Mouse (Mus musculus) megakaryocyte progenitor cell, adult 5-6 weeks (primary cell): ENCODE data around the gene Hsd17b12. TPM values are rescaled to one million over a fixed set of nuclear protein-coding genes. Genes with fewer than 3 reads are reported as not detected.

Experiments
- ATAC-seq: replicated peaks from 2 replicates; pipeline ENCODE4 v1.8.0; 2016; ENCODE audit warnings: mild to moderate bottlenecking, moderate TSS enrichment, inconsistent platforms; ENCODE audit not compliant: poor library complexity
- total RNA-seq, 2 experiments: library from RNA; stranded (forward) in 1 of 2; stranded (reverse) in 1 of 2; fragments of 157-497, 149-512 nt in 1 of 2; fragments of 200-1000 nt in 1 of 2; gene quantifications; 2 replicates each; pipeline versions ENCODE4 v1.2.3 to v1.2.4; 2015 to 2017

Gene Hsd17b12
- total RNA-seq, 2 experiments from 2014 or later: 80.9 to 108 TPM

DNA sequence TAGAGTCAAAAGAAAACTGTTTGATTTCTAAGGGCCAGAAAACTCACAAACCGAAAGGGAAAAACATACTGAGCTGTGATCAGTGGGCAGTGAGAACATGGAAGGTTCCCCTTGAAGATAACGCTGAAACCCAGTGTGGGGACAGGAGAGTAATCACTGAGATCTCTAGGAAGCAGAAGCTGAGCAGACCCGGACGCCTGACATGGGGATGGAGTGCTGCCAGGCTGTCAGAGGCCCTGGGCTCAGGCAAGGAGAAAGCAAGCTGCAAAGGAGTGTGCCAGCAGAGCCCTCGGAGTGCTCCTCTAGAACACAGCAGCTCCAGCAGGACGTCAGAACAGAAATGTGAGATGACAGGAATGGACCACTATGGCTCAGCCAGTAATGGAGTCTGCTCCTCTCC is 133.1 kb downstream of the Hsd17b12 start:
- no peak for ATAC-seq

DNA sequence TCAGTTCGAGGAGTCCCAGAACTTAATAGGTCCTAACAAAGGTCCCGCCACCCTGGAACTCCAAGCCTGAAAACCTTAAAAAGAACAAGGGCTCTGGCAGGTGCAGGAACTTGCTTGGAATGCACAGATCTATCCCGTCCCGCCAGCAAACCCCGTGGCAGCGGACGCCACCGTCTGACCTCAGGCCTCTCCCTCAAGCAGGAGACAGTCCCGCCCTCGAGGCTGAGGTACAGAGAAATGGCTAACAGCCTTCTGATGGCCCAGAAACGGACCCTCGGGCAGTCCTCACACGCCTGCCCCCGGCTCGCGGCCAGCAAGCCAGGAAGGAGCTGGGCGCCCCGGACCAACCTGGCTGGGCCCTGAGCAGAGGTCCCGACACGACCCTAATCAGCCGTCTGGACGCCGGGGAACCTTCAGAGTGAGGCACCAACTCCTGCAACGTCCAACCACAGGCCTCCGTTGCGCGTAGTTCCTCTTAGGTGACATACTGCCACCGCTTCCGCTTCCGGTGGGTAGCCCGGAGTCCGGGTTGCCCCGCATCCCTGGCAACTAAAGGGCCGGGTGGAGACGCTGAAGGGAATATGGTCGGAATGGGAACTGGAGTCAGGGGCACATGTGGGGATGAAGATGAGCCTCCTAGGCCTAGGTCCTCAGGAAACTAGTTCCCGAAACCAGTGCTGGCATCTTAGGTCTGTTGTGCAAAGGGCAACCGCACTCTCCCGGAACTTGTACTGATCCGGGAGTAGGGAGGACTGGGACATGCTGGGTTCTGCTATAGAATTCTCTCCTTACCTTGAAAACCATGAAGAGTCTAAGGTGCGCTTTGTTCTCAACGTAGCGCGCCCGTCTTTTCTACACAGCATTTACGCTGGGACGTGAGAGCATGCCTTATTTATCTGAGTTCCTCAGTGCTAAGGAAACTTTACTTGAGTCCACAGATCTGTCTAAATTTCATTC is 147.2 kb downstream of the Hsd17b12 start, which contains the start of gene Alkbh3:
Alkbh3 (minus strand) TSS at position 473 of the 957 bp plus-strand sequence.
- peak; percentile 100 for ATAC-seq

DNA sequence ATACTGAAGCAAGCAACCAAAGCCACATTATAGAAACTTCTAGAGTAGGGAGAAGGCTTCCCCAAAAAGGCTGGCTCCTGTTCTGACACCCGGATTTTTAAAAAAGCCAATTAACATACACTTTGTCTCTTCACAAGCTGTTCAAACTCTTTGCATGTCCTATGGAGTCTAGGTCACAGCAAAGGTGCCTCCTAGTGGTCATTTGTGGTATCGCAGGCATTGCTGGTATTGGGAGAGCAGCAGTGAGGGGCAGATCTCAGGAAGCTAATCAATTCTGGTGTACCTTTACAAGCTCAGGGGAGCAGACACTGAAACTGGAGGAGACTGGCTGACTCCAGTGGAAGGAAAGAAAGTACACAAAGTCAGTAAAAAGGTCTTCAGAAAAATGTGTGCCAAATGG is 155.4 kb downstream of the Hsd17b12 start:
- ATAC-seq: peak; percentile 95

GRCm38 (mm10) chr2:94001918-94002317 is 155.8 kb downstream of the Hsd17b12 start:
- ATAC-seq: no peak

DNA sequence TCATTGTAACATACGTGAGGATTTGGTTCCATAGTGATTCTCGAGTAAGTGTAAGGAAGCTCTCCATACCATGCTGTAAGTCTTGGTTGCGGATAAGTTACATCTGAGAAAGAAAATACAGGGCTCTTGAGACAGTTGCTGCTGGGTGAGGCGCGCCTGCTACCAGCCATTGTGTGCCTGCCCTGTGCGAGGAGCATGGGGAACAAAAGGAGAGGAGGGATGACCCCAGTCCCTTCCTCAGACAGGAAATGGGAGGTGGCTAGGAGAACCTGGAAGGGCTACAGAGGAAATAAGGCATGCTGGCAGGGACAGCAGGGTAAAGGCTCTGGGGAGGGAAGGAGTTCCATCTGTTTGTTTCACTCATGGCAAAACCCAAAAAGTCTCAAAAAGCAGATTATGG is 156.4 kb downstream of the Hsd17b12 start:
- no peak for ATAC-seq

DNA sequence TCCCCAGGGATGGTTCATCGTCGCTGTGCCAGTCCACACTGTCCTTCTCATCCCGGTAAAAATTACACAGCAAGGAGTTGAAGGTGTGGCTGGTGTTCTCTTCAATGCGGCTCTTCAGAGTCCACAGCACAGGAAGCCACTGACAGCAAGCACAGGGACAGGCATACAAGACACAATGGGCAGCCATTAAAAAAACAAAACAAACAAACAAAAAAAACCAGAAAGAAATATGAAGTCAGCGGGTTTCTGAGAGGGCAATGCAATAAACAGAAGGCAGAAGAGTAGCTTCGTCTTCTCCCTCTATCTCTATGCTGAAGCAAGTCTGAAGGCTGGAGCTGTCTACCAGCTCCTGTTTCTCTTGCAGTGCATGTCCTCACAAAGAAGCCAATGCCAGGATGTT is 161.5 kb downstream of the Hsd17b12 start, which contains the start of gene Gm27027:
Gm27027 (minus strand) TSS at position 101 of the 400 bp plus-strand sequence.
- no peak for ATAC-seq

- no peak for ATAC-seq
Observed at GRCm38 (mm10) chr2:93992810-93993209, 165.0 kb downstream of the Hsd17b12 start.

DNA sequence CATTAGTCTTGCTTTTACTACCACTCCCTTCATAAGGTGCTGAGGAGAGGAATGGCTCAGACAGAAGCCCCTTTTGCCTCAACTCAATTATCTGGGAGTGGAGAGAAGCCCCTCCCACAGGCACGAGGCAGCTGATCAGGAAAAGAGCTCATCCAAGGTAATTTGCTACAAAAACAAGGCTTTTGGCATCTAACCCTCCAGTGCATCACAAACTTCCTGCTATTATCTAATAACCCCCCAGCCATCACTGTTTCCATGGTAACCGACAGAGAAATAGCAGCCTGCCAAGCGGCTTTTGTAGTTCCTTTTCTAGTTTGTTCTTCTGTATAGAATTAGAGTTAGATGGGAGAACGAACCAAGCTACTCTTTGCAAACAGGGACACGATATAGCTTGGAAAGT is 165.5 kb downstream of the Hsd17b12 start:
- no peak for ATAC-seq

- no peak for ATAC-seq
Observed at GRCm38 (mm10) chr2:93991336-93991735, 166.4 kb downstream of the Hsd17b12 start.

- peak; percentile 85 for ATAC-seq
Observed at GRCm38 (mm10) chr2:93988440-93988839, 169.3 kb downstream of the Hsd17b12 start.

Other genes with a start within 250 kb of the Hsd17b12 start
- gene Gm13889, start 200.8 kb downstream of the Hsd17b12 start, total RNA-seq (2015): not detected in 2 replicates
- gene Gm13889, start 200.8 kb downstream of the Hsd17b12 start, total RNA-seq (2017): not detected in 2 replicates
- not detected in 2 replicates for gene Gm27027, start 161.6 kb downstream of the Hsd17b12 start, total RNA-seq (2015)
- gene Gm27027, start 161.6 kb downstream of the Hsd17b12 start, total RNA-seq (2017): not detected in 2 replicates
- 58.3 and 101 TPM in 2 replicates for gene Alkbh3, start 147.2 kb downstream of the Hsd17b12 start, total RNA-seq (2015)
- 25.2 and 35.2 TPM in 2 replicates for gene Alkbh3, start 147.2 kb downstream of the Hsd17b12 start, total RNA-seq (2017)
- 19.7 and 29.7 TPM in 2 replicates for gene Ttc17, start 248.7 kb upstream of the Hsd17b12 start, total RNA-seq (2015)
- 25.5 and 27.3 TPM in 2 replicates for gene Ttc17, start 248.7 kb upstream of the Hsd17b12 start, total RNA-seq (2017)